Mouse (Mus musculus): Measurements from ENCODE around the gene Nrxn2. TPM values are rescaled to one million over a fixed set of nuclear protein-coding genes. Genes with fewer than 3 reads are reported as not detected.

Gene Nrxn2
- polyA plus RNA-seq, 1 experiment = 2.2 TPM

DNA sequence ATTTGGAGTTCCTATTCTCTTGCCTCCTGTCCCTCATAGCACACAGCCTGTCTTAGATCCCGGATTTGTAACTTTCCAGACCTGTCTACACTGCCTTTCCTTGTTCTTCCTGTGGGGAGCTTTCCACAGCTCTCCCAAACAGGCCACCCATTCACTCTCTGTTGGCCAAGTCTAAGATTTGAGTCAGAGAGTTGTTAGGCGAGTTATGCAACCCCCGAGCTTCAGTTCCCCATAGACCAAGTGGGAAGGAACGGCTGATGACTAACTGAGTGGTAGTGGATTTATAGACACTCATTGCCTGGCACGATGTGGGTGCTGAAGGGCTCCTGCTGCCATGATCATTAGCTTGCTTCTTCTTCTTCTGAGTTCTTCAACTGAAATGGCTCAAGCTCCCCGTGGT lies 41.0 kb downstream of the Nrxn2 start:
- H3K27ac ChIP-seq (ENCODE audit: insufficient read depth, low read length) = no peak overlapping the region
- DNase-seq (ENCODE audit: low read depth in 1 of 2, low spot score in 2 of 2) = no peak
- no peaks in the 10 kb centered on the region for H3K4me1 ChIP-seq (ENCODE audit: control insufficient read depth, insufficient read depth, insufficient read length)
- no peaks in the 10 kb centered on the region for H3K27me3 ChIP-seq (ENCODE audit: control insufficient read depth, insufficient read depth, low read length)
- TF ChIP-seq POLR2A (IDR thresholded peaks at IDR 0.05; ENCODE audit: low read depth, low read length) (no peak), CTCF (IDR thresholded peaks at IDR 0.05; ENCODE audit: extremely low read depth, insufficient read depth, insufficient read length, insufficient replicate concordance) (no peak)
- 64% methylated on average over 6 of the region's 6 CpGs for WGBS
- H3K4me3 ChIP-seq (ENCODE audit: extremely low read depth, insufficient read depth, insufficient read length) = no peak overlapping the region
- H3K36me3 ChIP-seq (ENCODE audit: control insufficient read depth, insufficient read depth, low read length) = no peaks in the 10 kb centered on the region

DNA sequence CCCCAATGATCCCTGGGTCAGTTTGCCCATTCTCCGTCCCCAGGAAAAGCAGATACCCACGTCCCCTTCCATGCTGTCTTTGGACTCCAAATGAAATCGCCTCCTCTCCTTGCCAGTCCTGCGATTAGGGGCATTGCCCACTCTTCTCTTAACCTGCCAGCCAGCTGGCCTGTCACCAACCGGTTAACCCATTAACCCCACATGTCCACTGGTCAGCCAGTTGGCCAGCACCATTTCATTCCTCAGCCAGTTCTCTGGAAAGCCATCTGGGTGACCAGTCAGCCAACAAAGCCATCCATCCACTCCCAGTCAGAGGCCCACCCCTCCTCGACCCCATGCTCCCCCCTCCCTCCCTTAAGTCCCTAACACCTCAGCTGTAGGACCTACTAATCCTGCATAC lies 44.3 kb downstream of the Nrxn2 start:
- DNase-seq (ENCODE audit: low read depth in 1 of 2, low spot score in 2 of 2) = no peak
- TF ChIP-seq POLR2A (IDR thresholded peaks at IDR 0.05; ENCODE audit: low read depth, low read length) = no peak
- no peaks in the 10 kb centered on the region for H3K27me3 ChIP-seq (ENCODE audit: control insufficient read depth, insufficient read depth, low read length)
- H3K36me3 ChIP-seq (ENCODE audit: control insufficient read depth, insufficient read depth, low read length) = no peaks in the 10 kb centered on the region
- no peaks in the 10 kb centered on the region for H3K4me1 ChIP-seq (ENCODE audit: control insufficient read depth, insufficient read depth, insufficient read length)
- WGBS = 82% methylated on average over 6 of the region's 6 CpGs
- no peak overlapping the region for H3K27ac ChIP-seq (ENCODE audit: insufficient read depth, low read length)
- H3K4me3 ChIP-seq (ENCODE audit: extremely low read depth, insufficient read depth, insufficient read length) = no peak overlapping the region

DNA sequence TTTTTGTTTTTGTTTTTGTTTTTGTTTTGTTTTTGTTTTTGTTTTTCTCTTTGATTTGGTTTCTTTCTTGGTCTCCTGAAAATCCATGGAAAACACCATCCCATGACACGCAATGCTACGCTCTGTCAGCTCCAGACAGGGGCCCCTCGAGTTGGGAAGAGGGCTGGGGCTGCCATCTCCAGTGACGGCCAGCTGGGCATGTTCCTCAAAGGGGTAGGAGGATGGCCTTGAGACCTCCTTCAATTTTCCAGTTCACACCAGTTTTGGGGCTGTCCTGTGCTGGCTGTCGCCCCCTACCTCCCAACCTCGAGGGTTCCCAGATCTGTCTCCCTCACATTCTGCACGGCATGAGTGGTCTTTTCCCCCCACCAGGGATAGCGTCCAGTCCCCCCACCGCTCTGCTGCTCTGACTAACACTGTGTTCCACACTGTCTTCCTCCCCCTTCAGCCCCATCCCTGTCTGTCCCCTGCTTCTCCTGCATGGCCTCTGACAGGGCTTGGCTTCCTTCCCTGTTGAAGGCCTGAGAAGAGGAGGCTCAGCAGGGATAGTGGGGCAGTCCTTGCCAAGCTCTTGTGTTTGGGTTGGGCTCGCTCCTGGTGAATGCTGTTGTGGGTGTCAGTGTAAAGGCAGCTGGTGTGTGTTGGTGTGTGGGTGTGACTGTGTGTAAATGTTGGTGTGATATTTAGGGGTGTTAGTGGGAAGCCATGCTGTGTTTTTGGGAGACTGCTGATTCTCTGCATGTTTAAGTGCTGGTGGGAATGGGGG lies 46.0 kb downstream of the Nrxn2 start:
- no peak overlapping the region for H3K27ac ChIP-seq (ENCODE audit: insufficient read depth, low read length)
- H3K4me3 ChIP-seq (ENCODE audit: extremely low read depth, insufficient read depth, insufficient read length) = no peak overlapping the region
- 83% methylated on average over 10 of the region's 10 CpGs for whole genome bisulfite sequencing
- no peaks in the 10 kb centered on the region for H3K27me3 ChIP-seq (ENCODE audit: control insufficient read depth, insufficient read depth, low read length)
- no peaks in the 10 kb centered on the region for H3K4me1 ChIP-seq (ENCODE audit: control insufficient read depth, insufficient read depth, insufficient read length)
- no peak for TF ChIP-seq POLR2A (IDR thresholded peaks at IDR 0.05; ENCODE audit: low read depth, low read length)
- no peak for TF ChIP-seq CTCF (IDR thresholded peaks at IDR 0.05; ENCODE audit: extremely low read depth, insufficient read depth, insufficient read length, insufficient replicate concordance)
- H3K36me3 ChIP-seq (ENCODE audit: control insufficient read depth, insufficient read depth, low read length) = no peaks in the 10 kb centered on the region
- no peak for DNase-seq (ENCODE audit: low read depth in 1 of 2, low spot score in 2 of 2)

DNA sequence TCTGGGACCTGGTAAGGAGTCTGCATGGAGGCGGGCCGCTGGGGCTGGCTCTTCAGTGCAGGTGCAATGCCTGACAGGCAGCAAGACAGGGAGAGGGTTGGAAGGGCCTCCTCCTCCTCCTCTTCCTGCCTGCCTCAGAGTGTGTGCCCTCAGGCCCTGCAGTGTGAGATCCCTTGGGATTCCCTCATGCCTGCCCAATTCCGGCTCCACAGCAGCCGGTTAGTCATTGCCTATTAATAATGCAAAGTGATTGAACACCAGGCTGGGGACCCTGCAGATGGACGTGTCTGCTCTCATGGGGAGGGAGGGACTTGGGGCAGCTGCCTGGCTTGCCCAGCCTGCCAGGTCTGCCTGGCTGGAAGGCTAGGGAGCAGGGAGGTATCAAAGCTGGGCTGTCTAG lies 46.6 kb downstream of the Nrxn2 start:
- DNase-seq (ENCODE audit: low read depth in 1 of 2, low spot score in 2 of 2) = no peak
- 89% methylated on average over 5 of the region's 5 CpGs for WGBS
- TF ChIP-seq POLR2A (IDR thresholded peaks at IDR 0.05; ENCODE audit: low read depth, low read length) = no peak
- no peak for TF ChIP-seq CTCF (IDR thresholded peaks at IDR 0.05; ENCODE audit: extremely low read depth, insufficient read depth, insufficient read length, insufficient replicate concordance)
- Histone ChIP-seq H3K27me3 (ENCODE audit: control insufficient read depth, insufficient read depth, low read length) (no peaks in the 10 kb centered on the region), H3K36me3 (ENCODE audit: control insufficient read depth, insufficient read depth, low read length) (no peaks in the 10 kb centered on the region), H3K4me1 (ENCODE audit: control insufficient read depth, insufficient read depth, insufficient read length) (no peaks in the 10 kb centered on the region), H3K27ac (ENCODE audit: insufficient read depth, low read length) (no peak overlapping the region), H3K4me3 (ENCODE audit: extremely low read depth, insufficient read depth, insufficient read length) (no peak overlapping the region)

DNA sequence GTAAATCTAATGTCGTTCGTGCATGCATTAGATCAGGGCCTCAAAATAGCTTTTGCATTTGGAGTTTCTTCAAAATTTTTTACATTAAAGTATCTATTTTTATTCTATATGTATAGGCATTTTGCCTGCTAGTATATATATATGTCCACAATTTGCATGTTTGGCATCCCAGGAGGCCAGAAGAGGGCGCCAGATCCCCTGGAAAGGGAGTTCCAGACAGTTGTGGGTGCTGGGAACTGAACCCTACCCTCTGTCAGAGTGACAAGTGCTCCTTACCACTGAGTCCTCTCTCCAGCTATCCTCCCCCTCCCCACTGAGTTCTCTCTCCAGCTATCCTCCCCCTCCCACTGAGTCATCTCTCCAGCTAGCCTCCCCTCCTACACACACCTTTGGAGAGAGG lies 48.4 kb downstream of the Nrxn2 start:
- WGBS = 85% methylated on average over 3 of the region's 3 CpGs
- Histone ChIP-seq H3K4me1 (ENCODE audit: control insufficient read depth, insufficient read depth, insufficient read length) (no peaks in the 10 kb centered on the region), H3K4me3 (ENCODE audit: extremely low read depth, insufficient read depth, insufficient read length) (no peak overlapping the region), H3K36me3 (ENCODE audit: control insufficient read depth, insufficient read depth, low read length) (no peaks in the 10 kb centered on the region), H3K27me3 (ENCODE audit: control insufficient read depth, insufficient read depth, low read length) (no peaks in the 10 kb centered on the region), H3K27ac (ENCODE audit: insufficient read depth, low read length) (no peak overlapping the region)
- DNase-seq (ENCODE audit: low read depth in 1 of 2, low spot score in 2 of 2) = no peak
- TF ChIP-seq POLR2A (IDR thresholded peaks at IDR 0.05; ENCODE audit: low read depth, low read length) = no peak
- TF ChIP-seq CTCF (IDR thresholded peaks at IDR 0.05; ENCODE audit: extremely low read depth, insufficient read depth, insufficient read length, insufficient replicate concordance) = no peak

DNA sequence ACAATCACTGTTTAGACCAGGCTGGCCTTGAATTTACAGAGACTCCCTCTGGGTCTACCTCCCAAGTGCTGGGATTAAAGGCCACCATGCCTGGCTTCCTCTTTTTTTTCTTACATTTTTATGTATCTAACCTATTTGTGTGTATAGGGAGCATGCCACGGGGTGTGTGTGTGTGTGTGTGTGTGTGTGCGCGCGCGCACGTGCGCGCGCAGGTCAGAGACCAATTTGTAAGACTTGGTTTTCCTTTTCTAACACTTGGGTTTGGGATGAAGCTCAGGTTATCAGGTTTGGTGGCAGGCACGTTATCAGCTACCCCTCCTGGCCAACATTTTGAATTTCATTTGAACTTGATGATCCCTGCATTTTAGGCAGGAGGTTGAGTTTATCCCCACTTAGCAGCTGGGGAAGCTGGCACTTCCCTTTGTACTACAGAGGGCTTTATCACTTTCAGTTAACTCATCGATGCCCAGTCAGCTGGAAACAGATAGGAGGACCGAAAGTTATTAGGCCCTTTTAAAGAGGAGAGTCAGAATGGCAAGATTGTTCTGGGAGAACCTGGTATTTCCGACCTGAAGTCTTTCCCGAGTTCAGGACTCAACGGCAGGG lies 48.9 kb downstream of the Nrxn2 start:
- Histone ChIP-seq H3K27me3 (ENCODE audit: control insufficient read depth, insufficient read depth, low read length) (no peaks in the 10 kb centered on the region), H3K4me1 (ENCODE audit: control insufficient read depth, insufficient read depth, insufficient read length) (no peaks in the 10 kb centered on the region), H3K36me3 (ENCODE audit: control insufficient read depth, insufficient read depth, low read length) (no peaks in the 10 kb centered on the region), H3K27ac (ENCODE audit: insufficient read depth, low read length) (no peak overlapping the region), H3K4me3 (ENCODE audit: extremely low read depth, insufficient read depth, insufficient read length) (no peak overlapping the region)
- DNase-seq (ENCODE audit: low read depth in 1 of 2, low spot score in 2 of 2) = no peak
- 85% methylated on average over 15 of the region's 15 CpGs for WGBS
- TF ChIP-seq CTCF (IDR thresholded peaks at IDR 0.05; ENCODE audit: extremely low read depth, insufficient read depth, insufficient read length, insufficient replicate concordance) (no peak), POLR2A (IDR thresholded peaks at IDR 0.05; ENCODE audit: low read depth, low read length) (no peak)

DNA sequence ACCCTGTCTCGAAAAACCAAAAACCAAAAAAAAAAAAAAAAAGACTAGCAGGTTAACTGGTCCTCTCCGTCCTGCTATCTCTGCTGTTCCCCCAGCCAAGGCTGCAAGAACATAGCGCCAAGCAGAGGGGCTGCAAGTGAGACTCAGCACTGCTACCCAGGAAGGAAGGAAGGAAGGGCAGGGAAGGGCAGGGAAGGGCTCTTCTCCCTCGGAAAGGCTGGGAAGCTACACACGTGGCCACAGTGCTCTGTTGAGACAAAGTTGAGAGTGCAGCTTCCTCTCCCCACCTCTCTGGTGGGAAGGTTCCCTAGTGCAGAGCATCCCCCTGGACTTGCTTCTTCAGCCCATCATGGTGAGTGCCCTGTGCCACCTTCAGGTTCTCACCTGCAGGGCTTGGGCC lies 53.1 kb downstream of the Nrxn2 start:
- Histone ChIP-seq H3K27me3 (ENCODE audit: control insufficient read depth, insufficient read depth, low read length) (no peaks in the 10 kb centered on the region), H3K4me3 (ENCODE audit: extremely low read depth, insufficient read depth, insufficient read length) (no peak overlapping the region), H3K36me3 (ENCODE audit: control insufficient read depth, insufficient read depth, low read length) (no peaks in the 10 kb centered on the region), H3K27ac (ENCODE audit: insufficient read depth, low read length) (no peak overlapping the region), H3K4me1 (ENCODE audit: control insufficient read depth, insufficient read depth, insufficient read length) (no peaks in the 10 kb centered on the region)
- no peak for TF ChIP-seq CTCF (IDR thresholded peaks at IDR 0.05; ENCODE audit: extremely low read depth, insufficient read depth, insufficient read length, insufficient replicate concordance)
- no peak for TF ChIP-seq POLR2A (IDR thresholded peaks at IDR 0.05; ENCODE audit: low read depth, low read length)
- WGBS = 64% methylated on average over 5 of the region's 5 CpGs
- DNase-seq (ENCODE audit: low read depth in 1 of 2, low spot score in 2 of 2) = no peak
